ENCODE assay signal across 11 mouse cellular contexts in genomic region chr9:98427906-98428517, GRCm38 (mm10). TPM values are rescaled to one million over a fixed set of nuclear protein-coding genes. Genes with fewer than 3 reads are reported as not detected.
DNase-seq lines count a peak whose midpoint lies in the region; ATAC-seq and TF ChIP-seq lines count a peak whose summit lies in the region.
"Had no signal": no experiment of that assay in that cellular context is flagged by ENCODE, and none has a peak within 500 bp of the region (broad histone marks: within the 10 kb centered on the region; RNA-seq: fewer than 3 reads in every experiment).

No protein-coding gene starts in this region.

- 63% methylated on average over 4 of the region's 4 CpGs for WGBS in kidney, postnatal 0 days
- 51% methylated on average over 4 of the region's 4 CpGs for WGBS in heart, embryonic 11.5 days (ENCODE audit: insufficient replicate concordance)
- 68% methylated on average over 4 of the region's 4 CpGs for WGBS in intestine, embryonic 15.5 days
- 58% methylated on average over 4 of the region's 4 CpGs for WGBS in stomach, embryonic 15.5 days

- DNase-seq in kidney, postnatal 0 days (ENCODE audit: low spot score), result peak; percentile 35
- DNase-seq in kidney, adult 8-10 months, result no peak
- no peak for DNase-seq in retina, embryonic 14.5 days (ENCODE audit: low spot score)
- DNase-seq in layer of hippocampus, postnatal 25 days (ENCODE audit: extremely low spot score in 1 of 2, low spot score in 1 of 2), result no peak
- DNase-seq: cerebellum, adult 9-10 months; thymus, postnatal 25 days had no signal

- no peak for ATAC-seq in kidney, postnatal 0 days (replicated peaks; ENCODE audit: low FRiP score, low read depth)
- ATAC-seq in heart, embryonic 11.5 days (replicated peaks; ENCODE audit: insufficient number of reproducible peaks, low FRiP score, low TSS enrichment), result no peak
- ATAC-seq in intestine, embryonic 15.5 days, result no peak
- no peak for ATAC-seq in stomach, embryonic 15.5 days (ENCODE audit: insufficient read depth, low FRiP score, low read depth)

- H3K27ac ChIP-seq in kidney, postnatal 0 days, result peak overlapping the region; percentile 83; the same call in 1 of the 2 replicates
- H3K27ac ChIP-seq in heart, embryonic 11.5 days (ENCODE audit: low read depth, low read length), result peak overlapping the region; percentile 69
- no peak overlapping the region; the same call in 1 of the 2 replicates for H3K27ac ChIP-seq in intestine, embryonic 15.5 days
- peak overlapping the region; percentile 54; the same call in 1 of the 2 replicates for H3K27ac ChIP-seq in stomach, embryonic 15.5 days

- H3K27me3 ChIP-seq in kidney, postnatal 0 days (ENCODE audit: insufficient read depth, low read length), result no peaks in the 10 kb centered on the region
- H3K27me3 ChIP-seq in heart, embryonic 11.5 days (ENCODE audit: control insufficient read depth, insufficient read depth, low read length), result peaks cover 5% of the 10 kb centered on the region; the same call in 1 of the 2 replicates
- H3K27me3 ChIP-seq in intestine, embryonic 15.5 days (replicated peaks), result no peaks in the 10 kb centered on the region
- no peaks in the 10 kb centered on the region for H3K27me3 ChIP-seq in stomach, embryonic 15.5 days (replicated peaks)

- no peaks in the 10 kb centered on the region for H3K9me3 ChIP-seq in kidney, postnatal 0 days (replicated peaks; ENCODE audit: low read length)
- no peaks in the 10 kb centered on the region for H3K9me3 ChIP-seq in heart, embryonic 11.5 days (replicated peaks; ENCODE audit: control insufficient read depth, low read length)
- H3K9me3 ChIP-seq in intestine, embryonic 15.5 days, result no peaks in the 10 kb centered on the region
- no peaks in the 10 kb centered on the region for H3K9me3 ChIP-seq in stomach, embryonic 15.5 days

- no peak overlapping the region for H3K9ac ChIP-seq in kidney, postnatal 0 days (ENCODE audit: low read depth, low read length)
- no peak overlapping the region for H3K9ac ChIP-seq in heart, embryonic 11.5 days (ENCODE audit: low read depth, low read length)
- H3K9ac ChIP-seq in intestine, embryonic 15.5 days, result no peak overlapping the region
- no peak overlapping the region for H3K9ac ChIP-seq in stomach, embryonic 15.5 days

- TF ChIP-seq CTCF in kidney, postnatal 0 days (IDR thresholded peaks at IDR 0.05; ENCODE audit: low read depth), result no peak

- H3K4me1 ChIP-seq in kidney, postnatal 0 days (replicated peaks; ENCODE audit: insufficient read depth, low read length), result peaks cover 36% of the 10 kb centered on the region
- peaks cover 33% of the 10 kb centered on the region for H3K4me1 ChIP-seq in heart, embryonic 11.5 days (ENCODE audit: control insufficient read depth, insufficient read depth, low read length)
- peaks cover 55% of the 10 kb centered on the region for H3K4me1 ChIP-seq in intestine, embryonic 15.5 days (replicated peaks)
- H3K4me1 ChIP-seq in stomach, embryonic 15.5 days, result peaks cover 32% of the 10 kb centered on the region

- no peaks in the 10 kb centered on the region for H3K36me3 ChIP-seq in kidney, postnatal 0 days (ENCODE audit: insufficient read depth, low read length)
- no peaks in the 10 kb centered on the region for H3K36me3 ChIP-seq in heart, embryonic 11.5 days (ENCODE audit: control insufficient read depth, insufficient read depth, low read length)
- no peaks in the 10 kb centered on the region for H3K36me3 ChIP-seq in intestine, embryonic 15.5 days
- H3K36me3 ChIP-seq in stomach, embryonic 15.5 days, result no peaks in the 10 kb centered on the region

- H3K4me3 ChIP-seq in kidney, postnatal 0 days (replicated peaks; ENCODE audit: low read depth, low read length), result no peak overlapping the region
- H3K4me3 ChIP-seq in heart, embryonic 11.5 days (ENCODE audit: low read depth, low read length), result no peak overlapping the region
- H3K4me3 ChIP-seq in intestine, embryonic 15.5 days (replicated peaks), result no peak overlapping the region
- no peak overlapping the region for H3K4me3 ChIP-seq in stomach, embryonic 15.5 days (replicated peaks)

- H3K4me2 ChIP-seq in kidney, postnatal 0 days (ENCODE audit: low read length), result peak overlapping the region; percentile 92; the same call in 1 of the 2 replicates
- H3K4me2 ChIP-seq in heart, embryonic 11.5 days, result peak overlapping the region; percentile 27; the same call in 1 of the 2 replicates
- H3K4me2 ChIP-seq in intestine, embryonic 15.5 days (replicated peaks), result peak overlapping the region; percentile 90
- H3K4me2 ChIP-seq in stomach, embryonic 15.5 days, result peak overlapping the region; percentile 89

RNA-seq across cellular contexts. Expression of gene Rbp1, which starts 5.3 kb away (rescaled TPM):
- polyA plus RNA-seq in kidney, postnatal 0 days (2015; fragmentation: Nextera tagmentation; extraction: Ambion mirVana), result 112 and 113 TPM in 2 replicates
- 56.4 and 56.8 TPM in 2 replicates for polyA plus RNA-seq in heart, embryonic 11.5 days (2014; fragmentation: Nextera tagmentation; extraction: Ambion mirVana)
- polyA plus RNA-seq in intestine, embryonic 15.5 days (2015; fragmentation: Nextera tagmentation; extraction: Ambion mirVana), result 62.8 and 66.5 TPM in 2 replicates
- polyA plus RNA-seq in stomach, embryonic 15.5 days (2015; fragmentation: Nextera tagmentation; extraction: Ambion mirVana), result 65.2 and 79.9 TPM in 2 replicates
- 1 to 10 TPM; 3.1 to 4.4 TPM for total RNA-seq in layer of hippocampus, postnatal 25 days (2021)

RNA-seq across cellular contexts. Expression of gene Rbp2, which starts 57.9 kb away (rescaled TPM):
- polyA plus RNA-seq in kidney, postnatal 0 days (2015; fragmentation: Nextera tagmentation; extraction: Ambion mirVana), result 2.5 and 3.4 TPM in 2 replicates
- polyA plus RNA-seq in heart, embryonic 11.5 days (2014; fragmentation: Nextera tagmentation; extraction: Ambion mirVana), result 0.27 and 1.1 TPM in 2 replicates
- 291 and 368 TPM in 2 replicates for polyA plus RNA-seq in intestine, embryonic 15.5 days (2015; fragmentation: Nextera tagmentation; extraction: Ambion mirVana)
- polyA plus RNA-seq in stomach, embryonic 15.5 days (2015; fragmentation: Nextera tagmentation; extraction: Ambion mirVana), result 69.8 and 72.8 TPM in 2 replicates
- not detected for total RNA-seq in layer of hippocampus, postnatal 25 days (2021)
- total RNA-seq: ES-E14; layer of hippocampus, postnatal 14 days had no signal

Comparison
In these comparisons a context has a peak if more than half of its experiments do, and no peak if none do; other contexts are left out.
1. H3K4me2 ChIP-seq: peak in every context shown above with its lines; median percentile 92 in kidney, postnatal 0 days; 90 in intestine, embryonic 15.5 days; 89 in stomach, embryonic 15.5 days; 27 in heart, embryonic 11.5 days.
2. RNA of gene Rbp2, which starts 57.9 kb away (polyA plus RNA-seq): 291 to 368 TPM in intestine, embryonic 15.5 days and 69.8 to 72.8 TPM in stomach, embryonic 15.5 days; 2.5 to 3.4 TPM in kidney, postnatal 0 days and 0.27 to 1.1 TPM in heart, embryonic 11.5 days; every median in the first group is over 10 times any median in the second.